Mouse (Mus musculus): Measurements from ENCODE around the gene Sprr2j-ps.

The Sprr2j-ps gene

GRCm38 (mm10) chr3:92417782-92418181 lies at the start of gene Sprr2j-ps:
Sprr2j-ps (plus strand) TSS chr3:92418082.
- DNase-seq (ENCODE audit: low read depth, low spot score): no peak

- no peak for DNase-seq (ENCODE audit: low read depth, low spot score)
These were observed 44.3 kb upstream of the Sprr2j-ps start for GRCm38 (mm10) chr3:92373613-92374012.

GRCm38 (mm10) chr3:92385385-92385784 lies 32.5 kb upstream of the Sprr2j-ps start, which contains the start of gene Sprr2h:
Sprr2h (plus strand) TSS chr3:92385685.
- no peak for DNase-seq (ENCODE audit: low read depth, low spot score)

- DNase-seq (ENCODE audit: low read depth, low spot score): no peak
These were observed 23.6 kb upstream of the Sprr2j-ps start for GRCm38 (mm10) chr3:92394301-92394700.

GRCm38 (mm10) chr3:92407691-92408090 lies 10.2 kb upstream of the Sprr2j-ps start, which contains the start of gene Sprr2i:
Sprr2i (plus strand) TSS chr3:92407991.
- DNase-seq (ENCODE audit: low read depth, low spot score): no peak

GRCm38 (mm10) chr3:92429323-92429722 lies 11.4 kb downstream of the Sprr2j-ps start, which contains the start of gene Gm9774:
Gm9774 (minus strand) TSS chr3:92429423.
- no peak for DNase-seq (ENCODE audit: low read depth, low spot score)

- no peak for DNase-seq (ENCODE audit: low read depth, low spot score)
These were observed 14.4 kb downstream of the Sprr2j-ps start, which contains the start of gene Sprr2k for GRCm38 (mm10) chr3:92432282-92432681. Sprr2k (plus strand) TSS chr3:92432582.

GRCm38 (mm10) chr3:92438689-92439088 lies 20.8 kb downstream of the Sprr2j-ps start, which contains the start of gene Sprr1b:
Sprr1b (minus strand) TSS chr3:92438789.
- no peak for DNase-seq (ENCODE audit: low read depth, low spot score)

GRCm38 (mm10) chr3:92440177-92440576 lies 22.3 kb downstream of the Sprr2j-ps start:
- DNase-seq (ENCODE audit: low read depth, low spot score): no peak

GRCm38 (mm10) chr3:92455151-92455550 lies 37.3 kb downstream of the Sprr2j-ps start:
- no peak for DNase-seq (ENCODE audit: low read depth, low spot score)

- no peak for DNase-seq (ENCODE audit: low read depth, low spot score)
These were observed 40.7 kb downstream of the Sprr2j-ps start, which contains the start of gene Sprr3 for GRCm38 (mm10) chr3:92458620-92459019. Sprr3 (minus strand) TSS chr3:92458720.

- no peak for DNase-seq (ENCODE audit: low read depth, low spot score)
These were observed 48.7 kb downstream of the Sprr2j-ps start for GRCm38 (mm10) chr3:92466576-92466975.

- DNase-seq (ENCODE audit: low read depth, low spot score): no peak
These were observed 49.5 kb downstream of the Sprr2j-ps start for GRCm38 (mm10) chr3:92467424-92467823.

Measured in brain, embryonic 18.5 days (tissue).